20 mouse cellular contexts compared by ENCODE assay signal in genomic region chr5:129121654-129122285, GRCm38 (mm10). TPM values are rescaled to one million over a fixed set of nuclear protein-coding genes. Genes with fewer than 3 reads are reported as not detected.
DNase-seq lines count a peak whose midpoint lies in the region; ATAC-seq lines count a peak whose summit lies in the region.
"Had no signal": no experiment of that assay in that cellular context is flagged by ENCODE, and none has a peak within 500 bp of the region (broad histone marks: within the 10 kb centered on the region; RNA-seq: fewer than 3 reads in every experiment).

No protein-coding gene starts in this region.

- DNase-seq in frontal cortex, postnatal 14 days (ENCODE audit: low spot score in 2 of 2) = no peak
- peak; percentile 56 to 68 for DNase-seq in left cerebral cortex, adult 18-20 months (ENCODE audit: low spot score in 2 of 2)
- DNase-seq in left cerebral cortex, postnatal 10 days (ENCODE audit: extremely low spot score in 1 of 2, low spot score in 2 of 2) = no peak
- DNase-seq in right cerebral cortex, adult 2 months (ENCODE audit: low spot score in 2 of 2) = peak; percentile 55 to 70
- DNase-seq in right cerebral cortex, postnatal 10 days (ENCODE audit: low spot score in 2 of 2) = no peak
- peak; percentile 81 for DNase-seq in telencephalon, adult 2 months (ENCODE audit: low read depth, low spot score)
- no peak for DNase-seq in adrenal gland, adult 8-10 months
- DNase-seq: B cell, adult 2 months; cerebellum, adult 11-12 months; cerebellum, adult 9-10 months; cerebellum, postnatal 25 days; forebrain, postnatal 0 days; gastrocnemius, postnatal 36 days; heart, adult 11 months; heart, postnatal 10 days; heart, postnatal 4 days had no signal

- ATAC-seq in frontal cortex, adult (ENCODE audit: low TSS enrichment) = peak; percentile 62
- ATAC-seq: CD4-positive, CD25-positive, alpha-beta regulatory T cell, adult 4 months; forebrain, embryonic 13.5 days; forebrain, postnatal 0 days; hindbrain, embryonic 16.5 days had no signal

- intact Hi-C loops in left cerebral cortex, postnatal 10 days (cut with DNase I) = no loop called here

RNA-seq across cellular contexts. Expression of gene Adgrd1, which starts 25.2 kb away (rescaled TPM):
- total RNA-seq in left cerebral cortex, adult 18-20 months (2021) = 1 to 10 TPM; 2.8 TPM
- 1 to 10 TPM; 1.1 to 1.2 TPM for total RNA-seq in left cerebral cortex, postnatal 10 days (2021)
- total RNA-seq in adrenal gland, adult 8-10 months (2022) = 1 to 10 TPM; 2.4 to 4.2 (median 3.7) TPM

Comparison
In these comparisons a context has a peak if more than half of its experiments do, and no peak if none do; other contexts are left out.
1. DNase-seq: peak in left cerebral cortex, adult 18-20 months (2 of 2), right cerebral cortex, adult 2 months (2 of 2) and telencephalon, adult 2 months (single experiment); none in frontal cortex, postnatal 14 days (0 of 2), left cerebral cortex, postnatal 10 days (0 of 2), right cerebral cortex, postnatal 10 days (0 of 2) and adrenal gland, adult 8-10 months (single experiment).